Mouse (Mus musculus) monocyte, adult 5-6 weeks (primary cell): ENCODE results near the gene Phlpp2. TPM values are rescaled to one million over a fixed set of nuclear protein-coding genes. Genes with fewer than 3 reads are reported as not detected.

ENCODE experiments used
- ATAC-seq: fragments of 153-309, 156-312 bp; replicated peaks from 2 replicates; pipeline ENCODE4 v1.8.0; 2017; ENCODE audit warnings: mild to moderate bottlenecking; ENCODE audit not compliant: low TSS enrichment, insufficient number of reproducible peaks, severe bottlenecking, poor library complexity, low FRiP score
- total RNA-seq: library from RNA; stranded (forward); fragments of 200-1000, 200-491, 200-594 nt; gene quantifications from 3 replicates; pipeline ENCODE4 v1.2.3, GENCODE M21; 2017

Phlpp2 gene
- total RNA-seq, 1 experiment from 2014 or later = 9.1 TPM

DNA sequence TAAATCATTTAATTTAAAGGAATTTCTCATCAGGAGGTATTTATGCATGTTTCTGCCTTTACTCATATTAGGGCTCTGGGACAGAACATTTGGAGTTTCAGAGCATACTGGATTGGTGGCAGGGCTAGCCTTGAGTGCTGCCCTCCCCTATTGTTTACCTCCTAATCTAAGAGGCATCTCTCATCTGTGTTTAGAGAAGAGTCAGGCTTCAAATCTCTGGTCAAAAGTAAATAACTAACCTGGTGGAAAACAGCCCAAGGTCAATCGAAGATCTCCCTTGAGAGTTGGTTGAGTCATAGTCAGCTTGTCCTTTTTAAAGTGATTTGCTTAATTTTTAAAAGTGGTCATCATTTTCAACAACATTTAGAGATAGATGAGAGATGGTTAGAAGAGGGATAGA, 124.6 kb downstream of the Phlpp2 start:
- ATAC-seq = no peak

Other genes starting within 250 kb of the Phlpp2 start
- 139 to 149 TPM (median 144 TPM) in 3 replicates for gene Ist1, start 175.3 kb upstream of the Phlpp2 start, total RNA-seq
- 12.7 to 16.6 TPM (median 16.3 TPM) in 3 replicates for gene Zfp821, start 163.0 kb upstream of the Phlpp2 start, total RNA-seq
- gene Atxn1l, start 130.8 kb upstream of the Phlpp2 start, total RNA-seq = 19.1 to 27.7 TPM (median 20.6 TPM) in 3 replicates
- 56.2 to 94.9 TPM (median 71.5 TPM) in 3 replicates for gene Ap1g1, start 90.0 kb upstream of the Phlpp2 start, total RNA-seq
- not detected in 3 replicates for gene Marveld3, start 93.7 kb downstream of the Phlpp2 start, total RNA-seq
- not detected in 3 replicates for gene Tat, start 121.9 kb downstream of the Phlpp2 start, total RNA-seq
- gene Chst4, start 171.2 kb downstream of the Phlpp2 start, total RNA-seq = not detected in 3 replicates
- 1.1 TPM in 1 of 3 replicates, not detected in the others for gene Zfp612, start 211.2 kb downstream of the Phlpp2 start, total RNA-seq
- not detected in 3 replicates for gene Gm21964, start 232.7 kb downstream of the Phlpp2 start, total RNA-seq
- not detected in 3 replicates for gene Gm17720, start 234.2 kb downstream of the Phlpp2 start, total RNA-seq